Mouse (Mus musculus) hindbrain, embryonic 12.5 days (tissue): ENCODE results near the gene Slc15a1. TPM values are rescaled to one million over a fixed set of nuclear protein-coding genes. Genes with fewer than 3 reads are reported as not detected.

Experiments used
- ATAC-seq: fragments of 200-750 bp; cut with Nextera tagmentation; 2 replicates; pipeline ENCODE4 v1.8.0; 2017; ENCODE audit warnings: moderate TSS enrichment; ENCODE audit not compliant: low FRiP score
- H3K27ac ChIP-seq: fragments of 300-500 bp; sonication (generic); 2 replicates; pipeline ENCODE4 v1.5.1; 2016; ENCODE audit warnings: mild to moderate bottlenecking
- H3K27me3 ChIP-seq: fragments of 300-500 bp; sonication (generic); 2 replicates; pipeline ENCODE4 v1.6.1; 2016; ENCODE audit warnings: mild to moderate bottlenecking
- H3K36me3 ChIP-seq: fragments of 300-500 bp; sonication (generic); 2 replicates; pipeline ENCODE4 v1.6.1; 2016; ENCODE audit warnings: mild to moderate bottlenecking
- H3K4me1 ChIP-seq: fragments of 300-500 bp; sonication (generic); 2 replicates; pipeline ENCODE4 v1.6.1; 2016
- H3K4me2 ChIP-seq: fragments of 300-500 bp; sonication (generic); replicated peaks from 2 replicates; pipeline ENCODE4 v1.6.1; 2016; ENCODE audit warnings: mild to moderate bottlenecking
- H3K4me3 ChIP-seq: fragments of 300-500 bp; sonication (generic); 2 replicates; pipeline ENCODE4 v1.5.1; 2016; ENCODE audit warnings: mild to moderate bottlenecking
- H3K9ac ChIP-seq: fragments of 300-500 bp; sonication (generic); 2 replicates; pipeline ENCODE4 v1.6.1; 2016; ENCODE audit warnings: mild to moderate bottlenecking, moderate library complexity
- H3K9me3 ChIP-seq: fragments of 300-500 bp; sonication (generic); replicated peaks from 2 replicates; pipeline ENCODE4 v1.6.1; 2016; ENCODE audit warnings: mild to moderate bottlenecking
- WGBS: fragments of 180-500 bp; shearing (Covaris S2); methylation state at CpG from one replicate; pipeline ENCODE4 v1.1.7; 2016; 5-methylcytosine and 5-hydroxymethylcytosine counted together
- polyA plus RNA-seq: library from polyadenylated mRNA; unstranded; fragments of >200 nt; fragmentation: Nextera tagmentation; extraction: Ambion mirVana; gene quantifications from 2 replicates; pipeline ENCODE4 v1.2.1, GENCODE M21; 2016

Gene Slc15a1
- polyA plus RNA-seq, 1 experiment from 2014 or later: 0.49 TPM

GRCm38 (mm10) chr14:121460966-121461365 lies 44.1 kb downstream of the Slc15a1 start:
- 0 out of 2 replicates have a peak, but pooled peaks cover 4% of the 10 kb centered on the region for H3K9me3 ChIP-seq
- no peaks in the 10 kb centered on the region for H3K27me3 ChIP-seq
- no peak overlapping the region for H3K27ac ChIP-seq
- no peak overlapping the region for H3K9ac ChIP-seq
- H3K36me3 ChIP-seq: no peaks in the 10 kb centered on the region
- H3K4me1 ChIP-seq: no peaks in the 10 kb centered on the region
- WGBS: 84% methylated on average over 3 of the region's 3 CpGs
- no peak overlapping the region for H3K4me3 ChIP-seq
- no peak overlapping the region for H3K4me2 ChIP-seq
- no peak for ATAC-seq

GRCm38 (mm10) chr14:121458521-121458920 lies 46.5 kb downstream of the Slc15a1 start:
- Histone ChIP-seq H3K9me3 (peaks cover 12% of the 10 kb centered on the region; the same call in 1 of the 2 replicates), H3K27ac (no peak overlapping the region), H3K27me3 (no peaks in the 10 kb centered on the region), H3K4me3 (no peak overlapping the region), H3K9ac (no peak overlapping the region), H3K36me3 (no peaks in the 10 kb centered on the region), H3K4me2 (no peak overlapping the region), H3K4me1 (no peaks in the 10 kb centered on the region)
- 69% methylated on average over 1 of the region's 1 CpGs for WGBS
- no peak for ATAC-seq

- no peaks in the 10 kb centered on the region for H3K4me1 ChIP-seq
- 70% methylated on average over 6 of the region's 6 CpGs for WGBS
- H3K36me3 ChIP-seq: no peaks in the 10 kb centered on the region
- H3K9me3 ChIP-seq: peaks cover 12% of the 10 kb centered on the region; the same call in 1 of the 2 replicates
- H3K4me2 ChIP-seq: no peak overlapping the region
- no peak overlapping the region for H3K4me3 ChIP-seq
- H3K27ac ChIP-seq: no peak overlapping the region
- H3K9ac ChIP-seq: no peak overlapping the region
- no peaks in the 10 kb centered on the region for H3K27me3 ChIP-seq
- ATAC-seq: no peak
These were observed 47.5 kb downstream of the Slc15a1 start for GRCm38 (mm10) chr14:121457536-121457935.

GRCm38 (mm10) chr14:121456416-121457285 lies 48.4 kb downstream of the Slc15a1 start:
- Histone ChIP-seq H3K4me2 (no peak overlapping the region), H3K27ac (no peak overlapping the region), H3K9me3 (peaks cover 12% of the 10 kb centered on the region; the same call in 1 of the 2 replicates), H3K9ac (no peak overlapping the region), H3K4me3 (no peak overlapping the region), H3K4me1 (no peaks in the 10 kb centered on the region), H3K27me3 (no peaks in the 10 kb centered on the region), H3K36me3 (no peaks in the 10 kb centered on the region)
- 80% methylated on average over 11 of the region's 11 CpGs for WGBS
- no peak for ATAC-seq

- no peaks in the 10 kb centered on the region for H3K27me3 ChIP-seq
- H3K4me1 ChIP-seq: no peaks in the 10 kb centered on the region
- H3K4me3 ChIP-seq: no peak overlapping the region
- H3K4me2 ChIP-seq: no peak overlapping the region
- H3K36me3 ChIP-seq: no peaks in the 10 kb centered on the region
- peaks cover 12% of the 10 kb centered on the region; the same call in 1 of the 2 replicates for H3K9me3 ChIP-seq
- no peak overlapping the region for H3K9ac ChIP-seq
- 88% methylated on average over 15 of the region's 15 CpGs for WGBS
- H3K27ac ChIP-seq: no peak overlapping the region
- no peak for ATAC-seq
These were observed 49.1 kb downstream of the Slc15a1 start for GRCm38 (mm10) chr14:121455976-121456375.

GRCm38 (mm10) chr14:121455527-121455926 lies 49.5 kb downstream of the Slc15a1 start:
- no peak overlapping the region for H3K4me2 ChIP-seq
- ATAC-seq: no peak
- H3K9me3 ChIP-seq: peaks cover 12% of the 10 kb centered on the region; the same call in 1 of the 2 replicates
- no peaks in the 10 kb centered on the region for H3K4me1 ChIP-seq
- H3K27ac ChIP-seq: no peak overlapping the region
- H3K9ac ChIP-seq: no peak overlapping the region
- WGBS: 9% methylated on average over 6 of the region's 6 CpGs
- no peaks in the 10 kb centered on the region for H3K27me3 ChIP-seq
- no peaks in the 10 kb centered on the region for H3K36me3 ChIP-seq
- no peak overlapping the region for H3K4me3 ChIP-seq

GRCm38 (mm10) chr14:121453130-121453529 lies 51.9 kb downstream of the Slc15a1 start:
- Histone ChIP-seq H3K9me3 (peaks cover 9% of the 10 kb centered on the region; the same call in 1 of the 2 replicates), H3K4me1 (no peaks in the 10 kb centered on the region), H3K4me3 (no peak overlapping the region), H3K36me3 (no peaks in the 10 kb centered on the region), H3K4me2 (no peak overlapping the region), H3K27ac (no peak overlapping the region), H3K27me3 (no peaks in the 10 kb centered on the region), H3K9ac (no peak overlapping the region)
- no peak for ATAC-seq
- 74% methylated on average over 3 of the region's 3 CpGs for WGBS

- no peak for ATAC-seq
- WGBS: 78% methylated on average over 6 of the region's 6 CpGs
- no peak overlapping the region for H3K27ac ChIP-seq
- H3K27me3 ChIP-seq: no peaks in the 10 kb centered on the region; the same call in 1 of the 2 replicates
- peaks cover 1% of the 10 kb centered on the region; the same call in 1 of the 2 replicates for H3K4me1 ChIP-seq
- no peak overlapping the region for H3K4me2 ChIP-seq
- peaks cover 9% of the 10 kb centered on the region; the same call in 1 of the 2 replicates for H3K9me3 ChIP-seq
- H3K4me3 ChIP-seq: no peak overlapping the region
- H3K36me3 ChIP-seq: no peaks in the 10 kb centered on the region
- H3K9ac ChIP-seq: no peak overlapping the region
These were observed 52.8 kb downstream of the Slc15a1 start for GRCm38 (mm10) chr14:121452227-121452626.

- ATAC-seq: no peak
- WGBS: 71% methylated on average over 7 of the region's 7 CpGs
- Histone ChIP-seq H3K4me1 (peaks cover 7% of the 10 kb centered on the region), H3K4me2 (no peak overlapping the region), H3K4me3 (no peak overlapping the region), H3K36me3 (no peaks in the 10 kb centered on the region), H3K27me3 (no peaks in the 10 kb centered on the region; the same call in 1 of the 2 replicates), H3K27ac (no peak overlapping the region), H3K9me3 (peaks cover 9% of the 10 kb centered on the region; the same call in 1 of the 2 replicates), H3K9ac (no peak overlapping the region)
These were observed 53.5 kb downstream of the Slc15a1 start for GRCm38 (mm10) chr14:121451424-121452029.

- no peaks in the 10 kb centered on the region; the same call in 1 of the 2 replicates for H3K27me3 ChIP-seq
- 27% methylated on average over 18 of the region's 18 CpGs for WGBS
- H3K4me3 ChIP-seq: no peak overlapping the region
- H3K4me1 ChIP-seq: peaks cover 9% of the 10 kb centered on the region
- no peak overlapping the region for H3K27ac ChIP-seq
- H3K9me3 ChIP-seq: peaks cover 9% of the 10 kb centered on the region; the same call in 1 of the 2 replicates
- H3K4me2 ChIP-seq: peak overlapping the region; percentile 43
- ATAC-seq: no peak
- no peak overlapping the region for H3K9ac ChIP-seq
- no peaks in the 10 kb centered on the region for H3K36me3 ChIP-seq
These were observed 54.3 kb downstream of the Slc15a1 start for GRCm38 (mm10) chr14:121450504-121451423.

- H3K9me3 ChIP-seq: no peaks in the 10 kb centered on the region
- no peak overlapping the region for H3K9ac ChIP-seq
- peak overlapping the region; percentile 48 for H3K4me2 ChIP-seq
- 16% methylated on average over 9 of the region's 9 CpGs for WGBS
- peaks cover 9% of the 10 kb centered on the region for H3K4me1 ChIP-seq
- peak; percentile 92 for ATAC-seq
- no peaks in the 10 kb centered on the region for H3K36me3 ChIP-seq
- no peaks in the 10 kb centered on the region; the same call in 1 of the 2 replicates for H3K27me3 ChIP-seq
- peak overlapping the region; percentile 19 for H3K4me3 ChIP-seq
- H3K27ac ChIP-seq: no peak overlapping the region
These were observed 58.1 kb downstream of the Slc15a1 start for GRCm38 (mm10) chr14:121446951-121447350.
